Mouse (Mus musculus) adrenal gland, postnatal 14 days (tissue): ENCODE data around the gene Kcng1. TPM values are rescaled to one million over a fixed set of nuclear protein-coding genes. Genes with fewer than 3 reads are reported as not detected.

Experiments used
- total RNA-seq: library from RNA; stranded (reverse); gene quantifications from 2 replicates; pipeline ENCODE4 v1.2.3, GENCODE M21; 2021

Gene Kcng1
- total RNA-seq, 1 experiment from 2014 or later: not detected

Other genes starting within 250 kb of the Kcng1 start
- 1.7 and 1.9 TPM in 2 replicates for gene Pard6b, start 200.7 kb downstream of the Kcng1 start, total RNA-seq
- gene Adnp, start 74.6 kb downstream of the Kcng1 start, total RNA-seq: 48.9 and 51.8 TPM in 2 replicates
- 25.8 and 28.0 TPM in 2 replicates for gene Gm20716, start 51.4 kb downstream of the Kcng1 start, total RNA-seq
- 116 and 126 TPM in 2 replicates for gene Dpm1, start 51.1 kb downstream of the Kcng1 start, total RNA-seq
- 11.9 and 12.2 TPM in 2 replicates for gene Mocs3, start 51.1 kb downstream of the Kcng1 start, total RNA-seq